Mouse (Mus musculus): ENCODE measurements around the gene Gid8. TPM values are rescaled to one million over a fixed set of nuclear protein-coding genes. Genes with fewer than 3 reads are reported as not detected.

Gene Gid8
- total RNA-seq, 2 experiments from 2014 or later, result 55.9 to 59.6 TPM

DNA sequence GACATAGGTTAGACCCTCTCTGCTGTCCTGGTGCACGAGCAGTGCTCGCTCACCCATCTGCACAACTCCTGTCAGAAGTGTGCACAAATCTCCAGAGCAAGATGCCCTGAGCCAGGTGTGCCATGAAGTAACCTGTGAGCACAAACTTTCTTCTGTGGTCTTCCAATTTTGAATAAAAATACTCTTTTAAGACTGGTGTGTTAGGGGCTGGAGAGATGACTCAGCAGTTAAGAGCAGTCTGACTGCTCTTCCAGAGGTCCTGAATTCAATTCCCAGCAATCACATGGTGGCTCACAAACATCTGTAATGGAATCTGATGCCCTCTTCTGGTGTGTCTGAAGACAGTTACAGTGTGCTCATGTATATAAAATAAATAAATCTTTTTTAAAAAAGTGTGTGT, 33.4 kb downstream of the Gid8 start:
- ATAC-seq (replicated peaks; ENCODE audit: poor library complexity), result no peak

DNA sequence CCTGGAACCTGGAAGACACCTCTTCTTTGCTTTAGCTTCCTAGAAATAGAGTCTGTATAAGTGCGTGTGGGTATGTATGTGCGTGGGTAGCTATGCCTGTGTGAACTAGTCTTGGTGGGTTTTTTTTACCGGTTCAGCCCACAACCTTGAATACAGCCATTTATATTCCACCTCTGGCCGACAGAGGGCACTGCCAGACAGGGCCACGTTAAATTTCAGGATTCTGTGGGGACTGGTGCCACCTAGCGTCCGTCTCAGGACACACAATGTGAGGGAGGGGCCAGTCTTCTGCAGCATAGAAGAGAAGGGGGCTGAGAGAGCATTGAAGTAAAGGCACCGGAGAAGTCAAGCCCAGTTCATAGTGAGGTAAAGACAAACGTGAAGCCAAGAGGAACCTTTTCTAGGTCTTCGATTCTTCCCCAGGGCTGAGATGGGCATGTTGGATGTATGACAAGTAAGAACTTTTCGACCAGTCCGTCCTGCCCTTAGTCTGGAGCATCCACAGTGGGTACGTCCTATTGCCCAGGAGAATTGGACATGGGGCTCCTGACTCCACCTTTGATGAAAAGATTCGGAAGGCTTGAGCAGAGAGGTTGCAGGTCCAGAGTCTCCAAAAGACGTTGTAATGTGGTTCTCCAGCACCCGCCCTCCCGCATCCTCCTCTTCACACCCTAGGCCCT, 35.5 kb downstream of the Gid8 start:
- peak; percentile 100 for ATAC-seq (replicated peaks; ENCODE audit: poor library complexity)

DNA sequence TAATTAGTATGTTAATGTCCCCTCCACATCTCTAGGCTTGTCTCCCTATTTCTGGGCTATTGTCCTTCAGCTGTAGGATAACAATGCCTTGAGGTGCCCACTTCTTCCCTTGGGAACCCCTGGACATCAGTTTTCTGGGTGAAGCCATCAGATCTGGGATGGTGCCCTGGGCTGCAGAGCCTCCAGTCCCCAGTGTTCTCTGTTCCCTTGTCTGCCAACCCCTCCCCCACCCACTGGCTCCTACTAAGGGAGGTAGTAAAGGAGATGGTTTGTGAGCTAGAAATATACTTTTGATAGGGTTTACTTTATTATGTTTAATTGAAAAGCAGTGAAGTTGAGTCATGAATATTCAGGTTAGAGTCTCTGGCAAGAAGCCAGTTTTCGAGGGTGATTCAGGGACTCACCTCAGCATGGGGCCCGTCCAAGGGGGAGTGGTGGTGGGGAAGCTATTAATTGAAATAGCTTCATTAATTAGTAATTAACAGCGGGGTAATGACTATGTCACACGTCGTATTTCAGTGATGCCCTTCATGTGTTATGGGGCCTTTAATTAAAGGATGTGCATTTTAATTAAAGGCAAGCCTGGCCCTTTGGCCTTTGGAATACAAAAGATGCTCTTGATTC, 36.8 kb downstream of the Gid8 start:
- no peak for ATAC-seq (replicated peaks; ENCODE audit: poor library complexity)

DNA sequence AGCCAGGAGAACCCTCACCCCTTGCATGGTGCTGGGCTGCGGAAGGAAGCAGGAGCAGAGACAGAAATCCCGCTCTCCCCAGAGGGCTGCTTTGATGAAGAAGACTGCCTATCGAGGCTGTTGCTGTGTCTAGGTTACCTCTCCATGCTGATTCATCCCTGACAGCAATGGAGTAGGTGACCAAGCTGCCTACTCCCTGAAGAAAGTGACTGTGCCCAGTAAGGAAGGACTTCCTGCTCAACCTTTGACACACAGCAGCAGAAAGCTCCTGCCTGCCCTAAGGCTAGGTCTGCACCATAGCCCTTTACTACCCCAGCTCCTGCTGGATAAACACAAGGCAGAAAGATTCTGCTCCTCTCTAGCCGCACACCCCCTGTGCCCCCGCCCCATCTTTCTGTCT, 39.0 kb downstream of the Gid8 start:
- no peak for ATAC-seq (replicated peaks; ENCODE audit: poor library complexity)

DNA sequence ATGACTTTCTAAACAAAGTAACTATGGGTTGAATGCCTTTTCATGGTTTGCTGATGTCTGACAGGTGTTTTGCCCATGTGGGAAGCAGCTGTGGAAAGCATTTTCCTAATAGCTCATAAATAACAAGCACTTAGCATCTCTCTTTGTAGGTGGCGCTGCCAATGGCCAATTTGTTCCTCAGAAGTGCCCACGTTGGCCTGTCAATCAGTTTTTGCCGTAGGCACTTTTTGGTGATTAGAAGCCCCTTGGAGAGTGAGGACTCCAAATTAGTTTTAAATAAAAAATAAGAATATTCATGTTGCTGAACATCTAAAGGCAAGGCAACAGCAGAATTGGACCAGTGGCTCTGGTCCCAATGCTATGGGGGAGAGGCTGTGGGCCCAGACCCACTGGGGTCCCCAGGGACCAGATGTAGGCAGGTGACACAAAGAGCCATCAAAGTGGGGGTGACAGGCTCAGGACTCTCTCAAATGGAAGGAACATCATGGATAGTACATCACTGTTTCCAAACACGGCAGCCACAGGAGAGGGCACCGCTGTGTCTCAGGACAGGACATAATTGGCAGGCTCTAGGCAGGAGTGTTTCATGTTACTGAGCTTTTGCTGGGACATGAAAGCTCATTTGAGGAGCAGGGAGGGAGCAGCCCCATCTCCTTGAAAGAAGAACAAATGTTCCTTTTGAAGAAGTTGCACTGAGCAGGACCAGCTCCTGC, 45.2 kb downstream of the Gid8 start:
- ATAC-seq (replicated peaks; ENCODE audit: poor library complexity), result no peak

DNA sequence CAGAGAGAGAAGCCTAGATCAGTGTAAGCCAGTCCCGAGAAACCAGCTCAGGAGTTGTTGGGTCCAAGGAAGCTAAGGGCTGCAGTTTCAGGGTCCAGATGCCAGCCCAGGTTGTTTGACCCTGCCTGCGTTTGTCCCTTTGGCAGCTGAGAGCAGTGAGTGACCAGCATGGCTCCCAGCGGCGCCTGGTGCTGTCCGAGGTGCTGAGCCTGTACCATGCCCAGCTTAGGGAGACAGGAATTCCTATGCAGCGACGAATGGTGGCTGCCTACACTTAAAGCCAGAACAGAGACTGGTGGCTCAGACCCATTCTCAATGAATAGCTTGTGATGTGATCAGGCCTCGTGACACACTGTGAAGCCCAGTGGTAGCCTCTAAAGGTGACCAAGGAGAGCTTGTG, 46.0 kb downstream of the Gid8 start:
- peak; percentile 76 for ATAC-seq (replicated peaks; ENCODE audit: poor library complexity)

DNA sequence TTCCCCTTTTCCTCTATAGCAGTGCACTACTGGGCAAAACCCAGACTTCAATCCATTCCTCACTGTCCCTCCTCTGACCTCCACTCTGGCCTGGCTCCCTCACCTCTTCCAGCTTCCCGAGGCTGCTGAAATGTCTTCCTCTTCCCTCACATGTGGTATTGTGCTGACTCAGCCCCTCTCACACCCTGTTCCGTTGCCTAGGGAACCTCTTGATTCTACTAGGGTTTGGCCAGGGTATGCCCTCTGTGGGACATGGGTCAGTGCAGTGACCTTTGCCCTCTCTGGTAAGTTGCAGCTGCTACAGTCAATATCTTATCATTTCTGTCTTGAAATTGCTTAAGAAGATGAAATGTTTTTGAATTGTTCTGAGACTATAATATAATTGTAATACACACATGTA, 46.9 kb downstream of the Gid8 start:
- no peak for ATAC-seq (replicated peaks; ENCODE audit: poor library complexity)

DNA sequence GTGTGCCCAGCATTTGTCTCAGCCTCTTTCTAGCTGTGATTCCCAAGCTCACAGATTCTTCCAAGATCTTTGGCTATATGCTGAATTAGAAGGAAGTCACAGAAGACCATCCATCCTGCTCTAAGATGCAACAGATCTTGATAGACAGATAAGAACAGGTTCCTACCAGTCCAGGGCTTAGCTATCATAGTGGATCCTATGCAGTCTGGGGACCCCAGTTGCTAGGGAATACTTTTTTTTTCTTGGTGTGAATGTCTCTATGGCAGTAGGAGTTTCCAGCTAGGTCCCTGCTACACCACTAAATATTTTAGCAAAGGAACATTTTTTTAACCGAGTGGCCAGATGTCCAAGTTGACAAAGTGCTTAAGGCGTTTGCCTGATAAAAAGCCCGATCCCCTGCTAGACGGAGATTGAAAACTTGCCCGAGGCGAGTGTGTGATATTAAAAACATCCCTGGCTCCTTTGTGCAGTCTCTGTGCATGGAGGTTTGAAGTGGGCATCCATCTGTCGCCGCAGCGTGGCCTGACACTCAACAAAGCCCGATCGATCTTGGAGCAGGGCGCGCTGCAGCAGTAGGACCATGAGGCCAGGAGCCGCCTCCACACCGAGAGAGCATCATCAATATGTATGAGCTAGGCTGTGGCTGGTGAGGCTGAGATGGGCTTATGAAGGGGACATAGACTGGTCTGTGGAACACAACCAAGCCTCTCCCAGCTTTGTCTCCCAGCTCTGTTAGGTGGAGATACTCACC, 48.8 kb downstream of the Gid8 start:
- ATAC-seq (replicated peaks; ENCODE audit: poor library complexity), result no peak

DNA sequence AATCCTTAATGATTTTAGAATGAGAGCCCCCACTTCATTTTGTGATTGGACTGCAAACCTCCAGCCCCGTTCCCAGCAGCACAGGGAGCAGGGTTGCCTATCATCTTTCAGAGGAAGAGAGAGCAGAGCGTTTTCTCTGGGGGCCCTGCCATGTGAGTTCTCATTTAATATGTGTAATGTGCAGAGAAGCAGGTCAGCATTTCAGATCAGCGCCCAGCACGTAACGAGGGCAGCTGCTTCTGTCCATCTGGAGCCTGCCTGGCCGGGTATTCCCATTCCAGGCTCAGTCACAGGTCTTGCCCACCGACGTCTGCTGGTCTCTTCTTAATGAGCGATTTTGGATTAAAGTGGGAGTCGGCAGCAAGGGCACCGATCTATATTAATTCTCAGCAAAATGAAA, 55.1 kb downstream of the Gid8 start:
- ATAC-seq (replicated peaks; ENCODE audit: poor library complexity), result no peak

DNA sequence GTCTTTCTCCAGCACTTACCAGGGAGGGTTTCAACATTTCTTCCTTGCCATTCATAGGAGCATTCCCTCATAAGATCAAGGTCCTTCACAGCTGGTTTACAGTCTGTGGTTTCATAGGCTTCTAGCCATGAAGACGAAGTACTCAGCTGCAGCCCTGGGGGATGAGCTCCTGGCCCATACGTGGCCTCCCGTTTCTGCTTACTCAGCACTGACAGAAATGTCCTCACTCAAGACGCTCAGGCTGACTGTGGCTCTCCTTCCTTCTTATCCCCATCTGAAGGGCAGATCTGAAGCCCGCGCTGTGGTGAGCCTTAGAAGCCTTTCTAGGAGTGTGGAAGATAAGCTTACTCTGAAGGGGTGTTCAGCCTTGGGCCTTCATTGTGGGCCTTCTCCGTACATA, 55.8 kb downstream of the Gid8 start:
- ATAC-seq (replicated peaks; ENCODE audit: poor library complexity), result no peak

Other genes with a start within 250 kb of the Gid8 start
- gene Ntsr1, start 210.1 kb upstream of the Gid8 start, total RNA-seq (2015), result not detected in 2 replicates
- not detected in 2 replicates for gene Ntsr1, start 210.1 kb upstream of the Gid8 start, total RNA-seq (2017)
- 34.2 and 36.6 TPM in 2 replicates for gene Mrgbp, start 128.8 kb upstream of the Gid8 start, total RNA-seq (2015)
- 27.8 and 32.7 TPM in 2 replicates for gene Mrgbp, start 128.8 kb upstream of the Gid8 start, total RNA-seq (2017)
- gene Ogfr, start 120.9 kb upstream of the Gid8 start, total RNA-seq (2015), result 22.9 and 24.4 TPM in 2 replicates
- 34.9 and 47.6 TPM in 2 replicates for gene Ogfr, start 120.9 kb upstream of the Gid8 start, total RNA-seq (2017)
- 0.30 TPM in 1 of 2 replicates, not detected in the other for gene Col9a3, start 112.3 kb upstream of the Gid8 start, total RNA-seq (2015)
- gene Col9a3, start 112.3 kb upstream of the Gid8 start, total RNA-seq (2017), result 0.47 TPM in 1 of 2 replicates, not detected in the other
- not detected in 2 replicates for gene Tcfl5, start 67.4 kb upstream of the Gid8 start, total RNA-seq (2015)
- not detected in 2 replicates for gene Tcfl5, start 67.4 kb upstream of the Gid8 start, total RNA-seq (2017)
- 33.0 and 37.4 TPM in 2 replicates for gene Dido1, start 118 bp upstream of the Gid8 start, total RNA-seq (2015)
- gene Dido1, start 118 bp upstream of the Gid8 start, total RNA-seq (2017), result 42.9 and 56.0 TPM in 2 replicates
- 16.6 and 17.4 TPM in 2 replicates for gene Slc17a9, start 15.1 kb downstream of the Gid8 start, total RNA-seq (2015)
- gene Slc17a9, start 15.1 kb downstream of the Gid8 start, total RNA-seq (2017), result 8.0 and 8.4 TPM in 2 replicates
- gene Bhlhe23, start 66.8 kb downstream of the Gid8 start, total RNA-seq (2015), result not detected in 2 replicates
- not detected in 2 replicates for gene Bhlhe23, start 66.8 kb downstream of the Gid8 start, total RNA-seq (2017)
- 69.2 and 75.6 TPM in 2 replicates for gene Ythdf1, start 210.8 kb downstream of the Gid8 start, total RNA-seq (2015)
- 27.0 and 32.9 TPM in 2 replicates for gene Ythdf1, start 210.8 kb downstream of the Gid8 start, total RNA-seq (2017)
- not detected in 2 replicates for gene Birc7, start 218.9 kb downstream of the Gid8 start, total RNA-seq (2015)
- gene Birc7, start 218.9 kb downstream of the Gid8 start, total RNA-seq (2017), result not detected in 2 replicates
- gene Nkain4, start 244.6 kb downstream of the Gid8 start, total RNA-seq (2015), result not detected in 2 replicates
- gene Nkain4, start 244.6 kb downstream of the Gid8 start, total RNA-seq (2017), result not detected in 2 replicates

All from megakaryocyte progenitor cell, adult 5-6 weeks (primary cell).